Mouse (Mus musculus) bone marrow, adult 2 months (tissue): Measurements from ENCODE around the gene Dse.

ENCODE experiments used
- CTCF ChIP-seq: fragments of 200-500 bp; IDR thresholded peaks from 2 replicates; pipeline ENCODE4 v1.5.1; 2011; ENCODE audit warnings: low read length, control low read depth; ENCODE audit not compliant: control insufficient read depth, insufficient read depth
- POLR2A ChIP-seq: fragments of 200-500 bp; IDR thresholded peaks from 2 replicates; pipeline ENCODE4 v1.6.1; 2011; ENCODE audit warnings: low read depth, mild to moderate bottlenecking, control low read depth, low read length, borderline replicate concordance; ENCODE audit not compliant: control insufficient read depth

DNA sequence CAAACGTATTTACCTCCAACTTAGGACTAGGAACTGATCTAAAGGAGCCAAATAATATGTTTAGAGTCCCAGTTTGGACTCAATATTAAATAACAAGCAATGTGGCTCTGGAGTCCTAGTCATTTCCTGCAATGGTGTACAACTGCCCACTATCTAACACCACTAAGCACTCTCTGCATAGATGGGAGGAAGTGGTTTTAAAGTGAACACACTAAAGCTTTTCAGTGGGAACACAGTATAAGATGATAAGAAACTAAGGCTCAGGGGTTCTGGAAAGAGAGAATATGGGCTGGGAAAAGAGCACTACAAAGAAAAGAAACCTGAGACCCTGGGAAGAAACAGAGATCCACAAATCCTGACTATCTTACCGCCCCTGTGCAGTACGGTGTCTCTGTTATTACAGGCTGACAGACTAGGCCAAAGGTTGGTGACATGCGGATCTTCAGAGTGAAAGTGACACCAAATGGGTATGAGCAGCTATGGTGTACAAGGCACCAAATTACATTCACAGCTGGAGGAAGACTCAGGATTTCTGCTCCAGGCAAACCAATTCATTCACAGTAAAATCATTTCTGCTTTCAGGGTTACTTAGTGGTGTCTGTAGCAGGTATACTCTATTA lies 34.7 kb downstream of the Dse start:
- TF ChIP-seq CTCF (no peak), POLR2A (no peak)
